ENCODE assay signal across 10 mouse cellular contexts in the genomic region with DNA sequence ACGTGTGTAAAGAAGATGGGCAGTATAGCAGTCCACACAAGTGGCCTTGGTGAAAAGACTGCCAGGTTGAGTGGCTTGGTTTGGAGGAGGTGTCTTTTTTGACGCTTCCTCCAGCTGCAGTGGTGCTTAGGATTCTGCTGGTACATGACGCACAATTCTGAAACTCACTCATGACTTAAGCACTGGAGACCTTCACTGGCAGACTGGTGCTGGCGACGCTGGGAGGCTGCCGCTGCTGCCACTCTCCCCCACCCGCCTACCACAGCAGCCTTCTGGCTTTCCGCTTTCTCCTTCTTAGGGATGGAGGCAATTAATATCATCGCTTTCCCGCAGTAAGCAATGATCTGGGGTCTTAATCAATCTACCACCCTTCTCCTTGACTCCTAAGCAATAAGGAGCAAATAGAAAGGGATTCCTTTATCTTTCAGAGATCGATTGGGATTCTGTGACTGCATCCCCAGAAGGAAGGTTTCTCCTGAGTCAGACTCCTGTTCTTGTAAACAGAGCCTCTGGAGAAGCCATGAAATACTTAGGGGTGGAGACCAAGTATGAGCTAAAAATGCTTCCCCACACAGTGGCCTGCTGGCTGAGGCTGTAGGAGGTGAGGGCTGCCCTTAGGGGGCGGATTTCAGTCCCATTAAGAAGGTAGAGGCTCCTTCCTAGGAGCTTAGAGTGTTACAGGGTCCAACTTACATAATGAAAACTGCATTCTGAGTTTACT. TPM values are rescaled to one million over a fixed set of nuclear protein-coding genes. Genes with fewer than 3 reads are reported as not detected.
DNase-seq lines count a peak whose midpoint lies in the region; ATAC-seq and TF ChIP-seq lines count a peak whose summit lies in the region.
"Had no signal": no experiment of that assay in that cellular context is flagged by ENCODE, and none has a peak within 500 bp of the region (broad histone marks: within the 10 kb centered on the region; RNA-seq: fewer than 3 reads in every experiment).

No protein-coding gene starts in this region.

- H3K36me3 ChIP-seq in limb, embryonic 13.5 days = peaks cover 27% of the 10 kb centered on the region

- 0 out of 2 replicates have a peak overlapping the region, but pooled peaks have one; percentile 6 for H3K9ac ChIP-seq in limb, embryonic 13.5 days

- 37% methylated on average over 12 of the region's 12 CpGs for WGBS in limb, embryonic 13.5 days

- peak overlapping the region; percentile 29 for H3K4me2 ChIP-seq in limb, embryonic 13.5 days (replicated peaks)

- ATAC-seq in limb, embryonic 13.5 days (ENCODE audit: low FRiP score, low read depth) = no peak

- no peaks in the 10 kb centered on the region for H3K27me3 ChIP-seq in limb, embryonic 13.5 days

- H3K27ac ChIP-seq in left cerebral cortex, adult 2 months = peak overlapping the region; percentile 50
- H3K27ac ChIP-seq in limb, embryonic 13.5 days = peak overlapping the region; percentile 39; the same call in 1 of the 2 replicates

- DNase-seq in left cerebral cortex, adult 2 months (ENCODE audit: extremely low spot score in 1 of 2, low spot score in 2 of 2) = peak; percentile 22 to 34
- no peak for DNase-seq in left cerebral cortex, postnatal 10 days (ENCODE audit: extremely low spot score in 1 of 2, low spot score in 2 of 2)
- DNase-seq in ES-CJ7 (ENCODE audit: low read depth, low spot score) = peak; percentile 44
- peak; percentile 75 for DNase-seq in brain, adult 2 months (ENCODE audit: low read depth, low spot score)
- no peak for DNase-seq in spleen, adult 12 weeks (ENCODE audit: low spot score)
- DNase-seq in retina, embryonic 14.5 days (ENCODE audit: low spot score) = no peak
- DNase-seq: heart, postnatal 36 days; layer of hippocampus, adult 9-11 months; spleen, adult 18-20 months had no signal

- peaks cover 43% of the 10 kb centered on the region for H3K4me1 ChIP-seq in limb, embryonic 13.5 days

- no peak; the same call in none of the 2 replicates for TF ChIP-seq CTCF in left cerebral cortex, adult 2 months (IDR thresholded peaks at IDR 0.05)

- no peaks in the 10 kb centered on the region for H3K9me3 ChIP-seq in limb, embryonic 13.5 days

- no peak overlapping the region for H3K4me3 ChIP-seq in left cerebral cortex, adult 2 months
- H3K4me3 ChIP-seq in limb, embryonic 13.5 days = no peak overlapping the region

- intact Hi-C loops in left cerebral cortex, adult 2 months (cut with DNase I) = no loop called here
- intact Hi-C loops in left cerebral cortex, postnatal 10 days (cut with DNase I) = no loop called here

RNA-seq across cellular contexts. Expression of gene Lax1, which starts 22.5 kb away (rescaled TPM):
- total RNA-seq in left cerebral cortex, adult 2 months (2021) = under 1 TPM in 1 of 2 experiments, not detected in 1; 0.65 TPM
- under 1 TPM; 0.63 to 0.75 TPM for total RNA-seq in left cerebral cortex, postnatal 10 days (2021)
- polyA plus RNA-seq in limb, embryonic 13.5 days (2015; fragmentation: Nextera tagmentation; extraction: Ambion mirVana) = 0.79 and 1.1 TPM in 2 replicates

RNA-seq across cellular contexts. Expression of gene Gm38394, which starts 51.3 kb away (rescaled TPM):
- 10 to 100 TPM; 30.9 to 33.7 TPM for total RNA-seq in left cerebral cortex, adult 2 months (2021)
- total RNA-seq in left cerebral cortex, postnatal 10 days (2021) = 10 to 100 TPM; 26.0 to 26.8 TPM
- 6.3 and 7.3 TPM in 2 replicates for polyA plus RNA-seq in limb, embryonic 13.5 days (2015; fragmentation: Nextera tagmentation; extraction: Ambion mirVana)

RNA-seq across cellular contexts. Expression of gene Zbed6, which starts 51.8 kb away (rescaled TPM):
- total RNA-seq in left cerebral cortex, adult 2 months (2021) = 1 to 10 TPM; 6.3 to 7.1 TPM
- total RNA-seq in left cerebral cortex, postnatal 10 days (2021) = 1 to 10 TPM; 5.6 to 6.0 TPM
- not detected in 2 replicates for polyA plus RNA-seq in limb, embryonic 13.5 days (2015; fragmentation: Nextera tagmentation; extraction: Ambion mirVana)

Comparison
In these comparisons a context has a peak if more than half of its experiments do, and no peak if none do; other contexts are left out.
1. DNase-seq: peak in left cerebral cortex, adult 2 months (2 of 2), ES-CJ7 (single experiment) and brain, adult 2 months (single experiment); none in left cerebral cortex, postnatal 10 days (0 of 2), spleen, adult 12 weeks (single experiment) and retina, embryonic 14.5 days (single experiment).